Mouse (Mus musculus) right cerebral cortex, postnatal 25 days (tissue): Measurements from ENCODE around the gene Knop1.
A peak's percentile ranks its signal among the peaks of the same experiment; 100 is the strongest.

Source experiments
- DNase-seq: peaks from one replicate; pipeline ENCODE4 v3.0.0; 2022

Gene Knop1

DNA sequence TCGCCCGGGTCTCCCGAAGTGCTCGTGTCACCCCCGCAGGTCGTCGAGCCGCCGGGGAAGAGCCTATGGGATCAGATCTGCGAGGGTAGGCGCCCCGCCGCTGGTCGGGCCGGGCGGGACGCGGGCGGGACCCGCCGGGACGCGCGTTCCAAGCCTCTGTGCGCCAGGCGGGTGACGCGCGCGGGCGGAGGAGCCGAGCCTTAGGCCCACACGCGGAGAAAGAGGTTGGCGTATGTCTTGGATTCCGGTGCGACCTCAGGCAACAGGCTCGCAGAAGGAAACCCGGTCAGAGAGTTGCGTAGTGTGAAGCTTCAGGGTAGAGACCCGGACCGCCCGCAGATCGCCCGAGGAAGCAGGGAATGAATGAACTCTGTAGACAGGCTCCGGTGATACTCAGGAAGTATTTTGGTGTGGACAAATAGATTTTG is at the start of gene Knop1:
Knop1 (minus strand) TSS at position 378 of the 428 bp plus-strand sequence.
- no peak for DNase-seq

DNA sequence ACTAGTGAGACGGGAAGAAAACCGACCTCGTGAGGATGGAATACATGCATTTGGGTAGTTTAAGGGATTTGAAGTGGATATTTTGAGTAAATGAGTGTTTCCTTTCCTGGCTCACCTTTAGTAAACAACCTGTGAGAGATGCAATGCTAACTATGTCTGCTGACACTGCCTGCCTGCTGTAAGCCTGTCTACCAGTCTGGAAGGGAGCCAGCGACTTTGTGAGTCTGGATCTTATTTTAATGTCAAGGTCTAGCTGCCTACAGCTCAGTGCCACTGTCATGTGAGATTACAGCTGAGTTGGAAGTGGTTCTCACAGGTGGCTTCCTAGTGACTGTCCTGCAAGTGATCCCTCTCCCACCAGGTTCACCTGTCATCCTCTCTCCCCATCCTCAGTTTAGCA is 48.5 kb upstream of the Knop1 start:
- no peak for DNase-seq

DNA sequence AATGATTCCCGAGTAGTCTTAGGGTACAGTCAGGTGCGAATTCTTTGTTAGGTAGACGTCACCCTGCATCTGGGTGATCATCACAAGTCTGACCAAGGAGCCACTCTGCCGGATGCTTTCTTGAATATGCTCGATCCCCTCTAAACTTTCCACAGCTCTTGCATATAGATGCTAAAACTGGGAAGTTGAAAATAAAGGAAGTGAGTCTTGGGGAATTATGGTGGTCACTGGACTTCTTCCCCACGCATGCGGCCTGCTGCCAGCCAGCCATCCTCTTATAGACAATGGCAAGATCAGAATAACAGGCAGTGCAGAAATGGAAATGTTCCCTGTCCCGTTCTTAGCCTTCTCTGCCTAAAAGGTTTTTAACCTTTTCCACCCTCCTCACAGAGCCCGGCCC is 47.8 kb upstream of the Knop1 start:
- DNase-seq: no peak

DNA sequence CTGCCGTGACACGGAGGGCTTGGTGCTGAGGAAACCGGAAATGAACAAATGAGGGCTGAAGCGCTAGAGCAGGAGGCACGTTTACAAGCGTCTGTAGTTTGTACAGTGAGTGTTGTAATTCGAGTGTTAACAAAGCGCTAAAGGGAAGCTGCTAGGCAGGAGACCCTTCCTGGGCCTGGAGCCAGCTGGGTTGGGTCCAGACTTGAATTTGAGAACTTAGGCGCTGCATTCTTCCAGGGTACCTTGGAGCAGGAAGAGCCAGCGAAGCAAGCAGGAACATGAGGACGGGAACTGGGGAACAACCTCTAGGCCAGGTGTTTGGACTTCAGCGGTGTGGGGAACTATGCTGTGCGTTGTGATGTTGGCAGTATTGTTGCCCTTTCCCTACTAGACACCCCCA is 46.9 kb upstream of the Knop1 start:
- DNase-seq: no peak

DNA sequence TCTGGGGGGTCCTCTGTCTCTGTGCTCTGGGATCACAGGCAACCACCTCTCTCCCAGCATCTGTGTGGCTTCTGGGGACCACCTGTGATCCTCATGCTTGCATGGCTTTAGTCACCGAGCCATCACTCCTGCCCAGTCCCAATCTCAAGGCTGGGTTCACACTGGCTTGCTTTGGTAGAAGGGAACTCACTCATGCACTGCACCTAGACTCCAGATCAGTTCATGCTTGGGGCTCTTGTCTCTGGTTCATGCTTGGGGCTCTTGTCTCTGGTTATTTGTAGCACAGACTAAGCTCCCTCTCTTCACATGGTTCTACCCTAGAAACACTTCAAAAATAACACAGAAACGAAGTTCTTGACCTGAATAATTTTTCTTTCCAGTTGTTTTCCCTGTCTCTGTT is 44.0 kb upstream of the Knop1 start:
- DNase-seq: no peak

DNA sequence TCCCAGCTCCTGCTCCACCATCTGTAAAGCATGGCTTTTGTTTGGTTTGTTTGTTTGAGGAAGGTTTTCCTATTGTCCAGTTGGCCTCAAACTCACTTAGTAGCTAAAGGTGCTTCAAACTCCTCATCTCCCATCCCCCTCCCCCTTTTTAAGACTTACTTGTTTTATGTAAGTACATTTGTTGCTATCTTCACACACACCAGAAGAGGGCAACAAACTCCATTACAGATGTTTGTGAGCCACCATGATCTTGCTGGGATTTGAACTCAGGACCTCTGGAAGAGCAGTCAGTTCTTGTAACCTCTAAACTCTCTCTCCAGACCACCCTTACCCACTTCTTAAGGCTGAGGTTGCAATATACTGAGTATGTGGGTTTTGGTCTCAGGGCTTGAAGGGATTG is 42.0 kb upstream of the Knop1 start:
- no peak for DNase-seq

DNA sequence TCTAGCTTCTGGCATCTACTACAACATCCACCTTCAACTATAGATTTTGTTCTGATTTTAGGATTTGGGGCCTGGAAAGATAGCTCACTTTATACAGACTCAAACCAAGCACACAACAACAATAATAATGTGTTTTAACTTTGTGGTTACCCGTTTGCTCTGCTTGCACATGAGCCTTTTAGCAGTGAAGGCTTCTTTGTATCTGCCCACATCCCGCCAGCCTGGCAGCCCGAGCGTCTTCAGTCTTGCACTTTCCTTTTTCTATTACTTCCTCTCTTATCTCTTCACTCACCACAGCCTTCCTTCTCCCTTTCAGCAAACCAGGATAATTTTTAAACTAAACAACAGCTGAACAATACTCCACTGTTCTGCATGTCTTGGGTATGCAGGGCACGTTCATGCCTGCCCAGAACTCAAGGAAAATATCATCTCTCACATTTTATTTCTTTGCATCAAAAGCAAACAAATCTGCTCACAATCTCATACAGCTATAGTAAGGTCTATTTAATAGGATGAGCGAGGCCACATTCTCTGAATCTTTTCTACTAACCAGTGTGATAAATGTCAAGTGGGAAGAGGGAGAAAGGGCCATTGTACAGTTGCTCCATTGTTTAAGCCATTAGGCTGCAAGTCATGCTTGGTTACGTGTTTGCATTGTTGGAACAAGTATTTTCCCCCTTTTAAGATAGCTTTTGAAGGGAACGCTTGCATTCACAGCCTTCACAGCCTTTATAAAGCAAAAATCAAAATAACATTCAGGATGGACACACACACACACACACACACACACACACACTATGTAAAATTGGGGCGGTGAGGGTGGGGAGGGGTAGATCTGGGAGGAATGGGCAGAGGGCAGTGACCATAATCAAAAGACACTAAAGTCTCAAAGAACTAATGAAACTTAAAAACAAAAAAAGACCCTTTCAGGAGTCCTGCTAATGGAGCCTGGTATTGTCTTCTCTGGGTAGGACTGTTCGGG is 39.7 kb upstream of the Knop1 start:
- DNase-seq: no peak

DNA sequence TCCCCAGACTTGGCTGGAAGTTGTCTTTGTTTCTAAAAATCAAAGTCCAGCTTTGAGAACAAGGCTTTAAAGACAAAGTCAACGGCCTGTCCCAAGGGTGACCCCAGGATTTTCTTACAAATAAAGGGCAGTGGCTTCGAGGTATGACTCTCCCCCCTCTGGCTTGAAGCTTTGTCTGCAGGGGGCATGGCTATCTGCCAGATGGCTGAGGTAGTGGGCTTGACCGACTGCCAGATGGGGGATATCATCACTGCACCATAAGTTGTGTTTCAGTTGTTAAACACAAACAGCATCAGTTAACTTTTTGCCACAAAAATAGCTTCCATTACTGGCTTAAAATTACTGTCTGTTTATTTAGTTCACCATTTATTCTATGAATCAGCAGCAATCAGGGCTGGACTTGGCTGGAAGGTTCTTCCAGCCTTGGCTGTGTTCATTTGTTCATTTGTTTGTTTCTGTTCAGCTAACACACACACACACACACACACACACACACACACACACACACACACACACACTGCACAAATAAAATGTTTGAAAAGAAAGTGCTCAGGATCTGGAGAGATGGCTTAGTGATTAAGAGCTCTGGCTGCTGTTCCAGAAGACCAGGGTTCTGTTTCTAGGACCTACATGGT is 33.1 kb upstream of the Knop1 start:
- DNase-seq: no peak

DNA sequence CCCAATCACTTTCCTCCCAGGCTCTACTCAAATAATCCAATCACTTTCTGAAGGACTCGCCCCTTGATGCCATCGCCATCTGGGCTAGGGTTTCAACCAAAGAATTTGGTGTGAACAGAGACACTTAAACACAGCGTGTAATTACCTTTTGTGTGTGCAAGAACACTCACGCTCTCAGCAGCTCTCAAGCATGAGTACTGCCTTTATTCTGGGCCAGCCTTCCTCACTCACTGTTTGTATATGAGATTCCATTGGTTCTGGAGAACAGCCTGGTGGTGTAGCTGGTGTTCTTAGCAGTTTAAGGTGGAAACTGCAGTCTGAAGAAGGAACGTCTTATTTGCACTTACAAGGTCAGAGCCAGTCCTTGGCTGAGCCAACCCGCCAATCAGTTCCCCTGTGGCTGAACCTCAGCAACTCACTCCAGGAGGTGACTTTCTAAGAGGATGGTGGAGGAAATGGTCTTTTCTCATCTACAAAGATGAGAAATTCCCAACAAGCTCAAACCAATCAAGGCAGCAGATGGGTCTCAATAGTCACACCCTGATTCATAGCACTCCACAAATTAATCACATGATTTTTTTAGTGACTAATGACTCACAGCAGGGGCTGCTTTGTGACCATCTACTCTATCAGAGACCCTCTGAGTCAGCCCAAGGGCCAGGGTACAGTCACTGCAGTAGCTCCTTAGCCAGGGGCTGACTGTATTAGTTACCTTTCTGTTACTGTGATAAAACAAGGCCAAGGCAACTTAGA is 31.4 kb upstream of the Knop1 start:
- DNase-seq: no peak

DNA sequence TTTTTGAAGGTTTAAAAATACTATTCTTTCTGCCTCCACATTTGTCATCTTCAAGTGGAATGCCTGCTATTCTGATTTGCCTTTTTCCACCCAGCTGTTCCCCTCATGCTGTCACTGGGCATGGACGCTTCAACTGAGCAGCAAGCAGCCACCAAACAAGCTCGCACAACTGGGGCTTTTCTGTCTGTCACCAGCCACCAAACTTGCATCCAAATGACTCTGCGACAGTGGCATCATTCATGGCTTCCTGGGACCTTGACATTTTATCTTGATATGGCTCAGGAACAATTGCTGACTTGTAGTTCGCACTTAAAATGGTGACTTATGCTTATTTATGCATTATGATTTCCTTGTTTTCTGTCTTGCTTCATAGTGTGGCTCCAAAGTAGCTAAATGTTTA is 28.9 kb upstream of the Knop1 start:
- DNase-seq: no peak

DNA sequence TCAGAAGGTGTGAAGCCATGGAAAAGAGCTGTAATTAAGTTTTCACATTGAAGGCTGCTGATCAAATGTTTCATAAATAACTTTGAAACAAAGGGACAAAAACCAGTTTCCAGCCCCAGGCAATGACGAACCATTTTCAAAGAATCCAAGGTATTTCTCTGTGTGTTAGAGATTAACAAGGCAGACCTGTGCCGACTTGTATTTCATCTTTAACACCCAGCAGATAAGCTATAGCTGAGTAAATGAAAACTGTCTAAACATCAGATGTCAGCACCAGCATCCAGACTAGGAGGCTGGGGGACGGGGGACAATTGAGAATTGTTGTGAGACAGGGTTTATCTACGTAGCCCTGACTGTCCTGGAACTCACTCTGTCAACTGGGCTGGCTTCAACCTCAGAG is 27.9 kb upstream of the Knop1 start:
- no peak for DNase-seq

DNA sequence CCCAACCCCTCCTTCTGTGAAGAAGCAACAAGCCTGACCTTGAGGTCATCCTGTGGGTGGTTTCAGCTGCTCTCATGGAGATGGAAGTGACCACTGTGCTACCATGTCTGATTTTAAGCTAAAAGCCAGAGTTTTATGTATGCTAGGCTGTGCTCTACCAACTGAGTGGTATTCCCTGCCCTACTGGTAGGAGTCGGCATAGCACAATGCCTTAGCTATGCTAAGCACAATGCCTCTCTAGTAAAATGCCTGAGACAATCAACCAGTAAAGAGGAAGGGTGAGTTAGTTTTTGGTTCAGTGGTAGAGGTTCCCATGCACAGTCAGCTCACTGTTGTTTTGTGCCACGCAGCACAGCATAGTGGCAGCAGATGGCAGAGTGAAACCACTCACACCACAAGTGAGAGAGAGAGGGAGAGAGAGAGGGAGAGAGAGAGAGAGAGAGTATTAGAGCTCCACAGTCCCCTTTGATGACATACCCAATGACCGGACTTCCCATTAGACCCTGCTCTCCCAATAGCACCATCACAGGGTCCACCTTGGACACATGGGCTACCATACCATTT is 23.5 kb upstream of the Knop1 start:
- no peak for DNase-seq

DNA sequence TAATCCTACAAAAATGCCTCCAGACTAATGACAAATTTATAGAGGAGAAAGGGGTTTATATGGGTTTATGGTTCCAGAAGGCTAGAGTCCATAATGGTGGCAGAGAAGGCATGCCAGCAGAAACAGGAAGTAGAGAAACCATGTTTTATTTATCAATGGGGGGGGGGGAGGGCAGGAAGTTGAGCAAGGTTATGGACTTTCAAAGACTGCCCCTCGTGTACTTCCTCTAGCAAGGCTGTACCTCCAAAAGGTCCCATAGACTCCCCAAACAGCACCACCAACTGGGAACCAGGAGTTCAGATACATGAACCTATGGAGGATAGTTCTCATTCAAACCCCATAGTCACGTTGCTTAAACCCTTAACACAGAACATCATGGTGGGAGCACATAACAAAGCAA is 9.3 kb upstream of the Knop1 start:
- DNase-seq: no peak

DNA sequence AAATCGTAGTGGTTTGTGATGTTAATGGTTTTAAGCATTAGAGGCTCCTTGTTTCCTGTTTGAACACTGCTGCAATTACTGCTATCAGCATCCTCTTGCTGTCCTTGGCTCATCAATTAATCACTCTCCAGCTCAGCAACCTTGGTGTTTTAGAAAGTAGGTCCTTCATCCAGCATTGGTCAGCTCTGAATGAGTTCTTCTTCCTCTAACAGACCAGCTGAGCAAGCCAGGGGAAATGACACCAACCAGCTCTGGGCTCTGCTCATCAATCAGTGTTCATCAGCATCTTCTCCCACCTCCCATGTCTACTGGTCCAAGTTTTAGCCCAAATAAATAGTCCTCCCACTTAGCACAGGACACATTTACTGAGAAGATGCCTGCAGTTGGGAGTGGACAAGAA is 2.6 kb upstream of the Knop1 start:
- no peak for DNase-seq

DNA sequence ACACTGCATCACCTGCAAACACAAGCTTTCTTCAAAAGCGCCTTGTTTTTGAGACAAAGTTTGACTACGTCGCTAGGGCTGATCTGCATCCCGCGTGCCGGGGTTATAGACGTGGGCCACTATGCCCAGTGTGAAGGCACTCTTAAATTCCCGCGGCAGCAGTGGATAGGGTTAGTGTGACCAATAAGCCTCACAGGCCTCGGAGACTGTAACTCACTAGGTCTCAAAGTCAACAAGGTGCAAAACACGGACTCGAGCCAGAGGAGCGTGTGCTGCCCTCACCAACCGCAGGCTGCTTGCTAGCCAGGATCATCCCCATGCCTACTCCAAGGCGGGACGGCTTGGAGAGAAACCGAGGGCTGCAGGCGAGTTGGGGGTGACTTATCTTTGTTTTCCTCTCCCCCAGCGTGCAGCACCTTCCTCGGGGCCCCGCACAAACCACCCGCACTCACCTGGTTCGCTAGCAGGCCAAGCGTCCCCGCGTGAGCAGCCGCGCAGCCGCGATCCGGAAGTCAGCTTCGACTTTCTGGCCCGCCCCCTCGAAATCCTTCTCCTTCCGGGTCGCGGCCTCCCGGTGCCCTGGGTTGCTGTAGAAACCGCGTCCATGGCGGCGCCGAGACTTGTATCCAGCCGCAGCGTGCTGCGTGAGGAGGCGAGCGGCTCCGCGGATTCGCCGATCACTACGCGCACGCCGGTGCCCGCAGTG is 730 bp downstream of the Knop1 start, which contains the start of gene Iqck:
Iqck (plus strand) TSS at position 582 of the 706 bp plus-strand sequence.
- peak; percentile 94 for DNase-seq

DNA sequence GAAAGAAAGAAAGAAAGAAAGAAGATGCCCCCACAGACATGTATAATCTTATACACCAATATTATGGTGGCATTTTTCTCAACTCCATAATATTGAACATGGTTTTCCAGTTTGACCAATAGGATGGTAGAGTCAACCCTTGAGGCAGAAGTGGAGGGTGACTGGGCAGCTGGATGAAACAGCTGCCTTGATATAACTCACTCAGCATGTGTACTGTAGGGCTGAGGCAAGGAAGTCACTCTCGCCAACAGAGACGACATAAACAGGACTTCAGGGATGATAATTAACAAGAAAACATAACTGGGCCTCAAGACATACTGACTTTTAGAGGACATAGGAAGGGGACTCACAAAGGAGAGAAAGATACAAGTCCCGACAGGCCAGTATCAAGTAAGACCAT is 1.4 kb downstream of the Knop1 start:
- no peak for DNase-seq

DNA sequence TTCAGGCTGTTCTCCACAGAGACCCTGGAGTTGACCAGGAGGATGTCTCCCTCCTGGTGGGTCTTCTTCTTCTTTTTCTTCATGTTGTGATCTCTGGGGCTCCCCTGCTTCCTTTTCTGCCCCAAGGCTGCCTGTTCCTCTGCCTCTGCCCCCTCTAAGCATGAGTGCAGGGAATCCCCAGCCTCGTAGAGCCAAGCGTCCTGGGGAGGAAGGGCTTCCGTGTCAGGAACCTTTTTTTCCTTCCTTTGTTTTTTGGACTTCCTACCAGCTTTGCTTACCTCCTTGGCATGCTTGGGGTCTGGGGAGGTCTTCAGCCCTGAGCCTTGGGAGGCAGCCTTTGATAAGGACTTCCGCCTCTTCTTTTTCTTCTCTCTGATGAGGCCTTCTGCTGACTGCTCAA is 3.4 kb downstream of the Knop1 start:
- DNase-seq: no peak

DNA sequence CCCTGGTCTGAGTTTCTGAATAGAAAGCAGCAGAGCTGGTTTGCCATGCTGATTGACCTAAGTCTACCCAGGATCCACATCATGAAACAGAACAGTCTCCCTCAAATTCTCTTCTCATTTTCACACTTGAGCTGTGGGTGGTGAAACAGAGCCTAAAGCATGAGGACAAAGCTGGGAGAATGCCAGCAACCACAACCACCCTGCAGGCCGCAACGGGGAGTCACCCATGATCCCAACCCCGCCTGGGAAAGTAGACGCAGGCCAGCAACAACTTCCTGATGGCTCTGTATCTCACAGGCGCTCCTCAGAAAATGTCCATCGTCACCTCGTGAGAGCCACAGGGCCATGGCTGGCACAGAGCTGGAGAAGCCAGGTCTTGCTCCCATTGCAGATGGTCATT is 4.5 kb downstream of the Knop1 start:
- DNase-seq: no peak

DNA sequence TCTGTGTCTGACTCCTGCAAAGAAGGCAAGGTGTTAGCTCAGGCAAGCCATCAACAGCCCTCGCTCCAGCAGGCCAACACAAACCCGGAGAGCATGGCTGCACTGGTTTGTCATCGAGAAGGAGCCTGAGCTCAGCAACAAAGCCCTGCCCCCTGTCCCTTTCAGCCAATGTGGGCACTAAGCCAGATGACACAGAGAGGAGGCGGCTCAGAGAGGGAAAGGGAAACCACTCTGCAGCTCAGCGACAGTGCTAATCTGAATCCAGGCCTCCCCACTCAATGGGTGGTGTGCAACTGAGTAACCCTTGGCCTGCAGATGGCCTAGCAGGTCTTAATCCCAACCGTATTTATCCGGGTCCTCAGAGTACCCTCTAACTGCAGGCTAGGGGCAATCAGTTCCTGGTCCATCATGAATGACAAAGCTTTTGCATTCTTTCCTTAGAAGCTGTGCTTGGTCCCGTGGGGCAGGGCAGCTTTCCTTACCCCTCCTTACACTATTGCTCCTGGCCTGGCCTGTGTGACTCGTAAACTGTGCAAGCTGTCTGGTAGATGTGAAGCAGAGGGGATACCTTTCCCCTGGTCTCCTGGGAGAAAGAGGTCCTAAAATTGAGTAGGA is 5.3 kb downstream of the Knop1 start:
- no peak for DNase-seq

DNA sequence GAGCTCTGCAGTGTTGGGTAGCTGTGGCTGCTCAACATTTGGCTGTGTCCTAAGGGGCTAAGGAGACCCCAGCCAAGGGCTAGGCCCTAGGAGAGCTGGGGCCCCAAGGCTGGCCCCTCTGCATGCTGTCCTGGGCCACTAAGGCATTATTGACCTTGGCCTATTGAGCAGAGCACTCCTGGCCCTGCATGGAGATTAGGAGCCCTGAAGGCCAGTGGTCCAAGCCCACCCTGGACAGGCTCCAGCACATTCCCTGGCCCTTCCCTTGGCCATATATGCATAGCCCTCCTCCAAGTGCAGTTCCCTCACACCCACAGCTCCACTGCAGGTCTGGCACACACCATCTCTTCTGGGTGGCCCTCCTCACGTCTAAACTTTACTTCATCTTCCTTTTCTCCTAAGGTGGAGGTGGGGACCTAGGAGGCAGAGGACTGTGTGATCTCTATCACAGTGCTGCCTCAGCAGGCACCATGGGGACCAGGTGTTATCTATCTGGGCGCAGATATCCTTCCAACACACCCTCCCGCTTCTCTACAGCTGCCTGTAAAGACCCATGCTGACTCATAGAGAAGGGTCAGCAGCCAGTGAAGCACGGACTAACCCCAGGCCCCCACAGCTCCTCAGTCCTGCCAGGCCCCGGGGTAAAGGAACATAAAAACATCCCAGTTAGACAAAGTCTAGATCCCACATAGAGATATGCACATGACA is 6.4 kb downstream of the Knop1 start:
- DNase-seq: no peak

DNA sequence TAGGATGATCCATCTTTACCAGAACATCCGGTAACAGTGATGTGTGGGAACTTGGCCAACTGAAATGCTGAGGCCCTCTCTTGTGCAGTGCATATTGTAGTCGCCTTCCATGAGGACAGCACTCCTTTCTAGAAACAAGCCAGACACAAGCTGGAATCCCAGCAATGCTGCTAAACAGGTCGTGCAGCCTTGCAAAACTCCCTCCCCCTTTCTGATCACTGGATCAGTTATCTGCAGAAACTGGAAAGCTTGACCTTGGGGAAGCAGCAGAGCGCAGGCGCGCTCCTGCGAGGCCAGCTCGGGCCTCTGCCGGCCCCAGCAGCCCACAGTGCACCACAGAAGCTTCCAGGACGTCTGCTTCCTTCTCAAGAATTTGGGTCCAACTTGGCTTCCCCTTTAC is 7.3 kb downstream of the Knop1 start:
- DNase-seq: no peak
